Mouse (Mus musculus) CH12.LX (cell line): Measurements from ENCODE around the gene Snai1. TPM values are rescaled to one million over a fixed set of nuclear protein-coding genes. Genes with fewer than 3 reads are reported as not detected.
A peak's percentile ranks its signal among the peaks of the same experiment; 100 is the strongest.

Experiments used
- DNase-seq: peaks from one replicate; pipeline ENCODE4 v3.0.0-alpha.2; 2013; ENCODE audit errors: extremely low read depth
- H3K27ac ChIP-seq: 2 replicates; pipeline ENCODE4 v1.5.1; 2012; ENCODE audit warnings: low read depth, mild to moderate bottlenecking, control low read depth, moderate library complexity; ENCODE audit not compliant: insufficient read depth
- H3K27me3 ChIP-seq: replicated peaks from 2 replicates; pipeline ENCODE3; 2012; ENCODE audit warnings: inconsistent platforms
- H3K36me3 ChIP-seq, 2 experiments: replicated peaks in 1 of 2; 2 replicates each; pipeline versions ENCODE3 to v1.6.1; 2012; ENCODE audit warnings: inconsistent platforms in 1 of 2, low read length in 1 of 2, mild to moderate bottlenecking in 1 of 2, mixed read lengths in 1 of 2, moderate library complexity in 1 of 2; ENCODE audit not compliant: control insufficient read depth in 1 of 2, insufficient read depth in 1 of 2
- H3K4me1 ChIP-seq, 2 experiments: 2 replicates each; pipeline ENCODE4 v1.6.1; 2012; ENCODE audit warnings: inconsistent platforms in 1 of 2, moderate library complexity in 1 of 2; ENCODE audit not compliant: insufficient read depth in 2 of 2, control insufficient read depth in 1 of 2
- H3K4me2 ChIP-seq: 2 replicates; pipeline ENCODE4 v1.6.1; 2012; ENCODE audit warnings: low read depth, mild to moderate bottlenecking, control low read depth; ENCODE audit not compliant: poor library complexity, insufficient read depth, severe bottlenecking
- H3K4me3 ChIP-seq, 3 experiments: fragments of 150-350 bp in 1 of 3; sonication (generic) in 1 of 3; replicated peaks in 1 of 3; 2 replicates each; pipeline versions ENCODE3 to v1.5.1; 2011 to 2012; ENCODE audit warnings: low read depth in 2 of 3, low read length in 2 of 3, mild to moderate bottlenecking in 2 of 3, moderate library complexity in 2 of 3, control low read depth in 1 of 3, improper control_type of control experiment in 1 of 3, inconsistent platforms in 1 of 3, mixed read lengths in 1 of 3; ENCODE audit not compliant: poor library complexity in 1 of 3
- H3K79me2 ChIP-seq: replicated peaks from 2 replicates; pipeline ENCODE4 v1.6.1; 2012; ENCODE audit warnings: mild to moderate bottlenecking, moderate library complexity; ENCODE audit not compliant: control insufficient read depth, poor library complexity, insufficient read depth, severe bottlenecking; ENCODE audit errors: extremely low read depth
- H3K9ac ChIP-seq: 2 replicates; pipeline ENCODE4 v1.6.1; 2012; ENCODE audit warnings: low read depth, mild to moderate bottlenecking, control low read depth, moderate library complexity; ENCODE audit not compliant: insufficient read depth
- H3K9me3 ChIP-seq: replicated peaks from 2 replicates; pipeline ENCODE3; 2012; ENCODE audit warnings: low read length, inconsistent platforms, mixed read lengths
- BHLHE40 ChIP-seq: IDR thresholded peaks from 2 replicates; pipeline ENCODE4 v1.6.1; 2011; ENCODE audit warnings: mild to moderate bottlenecking, low read depth, low read length, improper control_type of control experiment
- MAFK ChIP-seq: IDR thresholded peaks from 2 replicates; pipeline ENCODE4 v1.6.1; 2011; ENCODE audit warnings: low read length, improper control_type of control experiment; ENCODE audit not compliant: insufficient replicate concordance
- MYC ChIP-seq: IDR thresholded peaks from 2 replicates; pipeline ENCODE4 v1.6.1; 2011; ENCODE audit warnings: low read depth, mild to moderate bottlenecking, improper control_type of control experiment, low read length
- SIN3A ChIP-seq: IDR thresholded peaks from 2 replicates; pipeline ENCODE4 v1.6.1; 2012; ENCODE audit warnings: low read length, improper control_type of control experiment, inconsistent platforms
- TCF12 ChIP-seq: IDR thresholded peaks from 2 replicates; pipeline ENCODE4 v1.6.1; 2014; ENCODE audit warnings: low read depth, mild to moderate bottlenecking, inconsistent platforms, low read length, improper control_type of control experiment
- ZKSCAN1 ChIP-seq: IDR thresholded peaks from 2 replicates; pipeline ENCODE4 v1.6.1; 2012; ENCODE audit warnings: low read depth, inconsistent platforms, low read length, improper control_type of control experiment, borderline replicate concordance
- ZNF384 ChIP-seq: IDR thresholded peaks from 2 replicates; pipeline ENCODE4 v1.6.1; 2012; ENCODE audit warnings: low read depth, low read length, improper control_type of control experiment, inconsistent platforms
- dilution Hi-C: fragments of 300-500 bp; cut with MboI; formaldehyde crosslinking; loops from 2 replicates; pipeline ENCODE4 v1.14.3; 2020; ENCODE audit warnings: low sequenced_read_pairs; ENCODE audit not compliant: extremely low pct_unique_long_range_greater_than_20kb, extremely low pct_ligation_motif_present
- in situ Hi-C: fragments of 300-500 bp; cut with MboI; formaldehyde crosslinking; loops from 3 replicates; pipeline ENCODE4 v1.14.3; 2019; ENCODE audit warnings: low sequenced_read_pairs, low pct_ligation_motif_present, low pct_unique_long_range_greater_than_20kb, mixed read lengths
- polyA plus RNA-seq: library from polyadenylated mRNA; unstranded; fragments of >175 nt; gene quantifications from 2 replicates; pipeline ENCODE4 v1.2.1, GENCODE M21; 2012; ENCODE audit warnings: low read depth; ENCODE audit not compliant: insufficient read length
- total RNA-seq, 2 experiments: library from RNA; depleted of rRNA; stranded (reverse); fragments of 300-350 nt in 1 of 2; fragments of >200 nt in 1 of 2; gene quantifications; 2 replicates each; pipeline ENCODE4 v1.2.3; 2012 to 2014

Gene Snai1
- total and polyA plus RNA-seq, 3 experiments, result 1.6 to 12.6 (median 3.1) TPM

- no peak for DNase-seq
- H3K4me3 ChIP-seq, result peak overlapping the region; percentile 54 to 79 (median 61)
- in situ Hi-C loops, result loop anchor here (10.0 kb wide), 1 partner anchor 366 kb away; no protein-coding TSS in a partner anchor
- H3K27me3 ChIP-seq, result no peaks in the 10 kb centered on the region
- peaks cover 19 to 50% of the 10 kb centered on the region in 2 experiments for H3K36me3 ChIP-seq
- dilution Hi-C loops, result no loop called here
- H3K4me2 ChIP-seq, result peak overlapping the region; percentile 73
- peaks cover 18 to 57% of the 10 kb centered on the region in 2 experiments for H3K4me1 ChIP-seq
- H3K79me2 ChIP-seq, result peaks cover 7% of the 10 kb centered on the region
- no peaks in the 10 kb centered on the region for H3K9me3 ChIP-seq
- TF ChIP-seq SIN3A (peak; percentile 14; the same call in 1 of the 2 replicates), BHLHE40 (no peak)
- H3K27ac ChIP-seq, result no peak overlapping the region
- H3K9ac ChIP-seq, result peak overlapping the region; percentile 81
Observed at GRCm38 (mm10) chr2:167538671-167539306, 794 bp downstream of the Snai1 start.

GRCm38 (mm10) chr2:167539536-167540476 is 1.8 kb downstream of the Snai1 start:
- DNase-seq, result no peak
- peaks cover 19 to 53% of the 10 kb centered on the region in 2 experiments for H3K36me3 ChIP-seq
- in situ Hi-C loops, result loop anchor here (10.0 kb wide), 1 partner anchor 365 kb away; no protein-coding TSS in a partner anchor
- no peak overlapping the region for H3K9ac ChIP-seq
- TF ChIP-seq MYC, result 0 out of 2 replicates have a peak, but pooled peaks have one; percentile 23
- TF ChIP-seq MAFK, result no peak
- TF ChIP-seq TCF12, result no peak
- peak; percentile 65 for TF ChIP-seq ZNF384
- dilution Hi-C loops, result no loop called here
- H3K79me2 ChIP-seq, result peaks cover 7% of the 10 kb centered on the region
- H3K27me3 ChIP-seq, result no peaks in the 10 kb centered on the region
- peak overlapping the region; percentile 73; the same call in 1 of the 2 replicates for H3K4me2 ChIP-seq
- peak overlapping the region; percentile 54 to 79 (median 61) for H3K4me3 ChIP-seq
- no peaks in the 10 kb centered on the region for H3K9me3 ChIP-seq
- peaks cover 18 to 64% of the 10 kb centered on the region in 2 experiments for H3K4me1 ChIP-seq
- no peak overlapping the region for H3K27ac ChIP-seq

- in situ Hi-C loops, result no loop called here
- H3K27me3 ChIP-seq, result no peaks in the 10 kb centered on the region
- peaks cover 18 to 64% of the 10 kb centered on the region in 2 experiments for H3K4me1 ChIP-seq
- no peak overlapping the region for H3K27ac ChIP-seq
- no peak for DNase-seq
- H3K4me3 ChIP-seq, result peak overlapping the region in 2 of 3 experiments; percentile 27 to 79
- no peak overlapping the region for H3K4me2 ChIP-seq
- H3K79me2 ChIP-seq, result peaks cover 7% of the 10 kb centered on the region
- TF ChIP-seq ZKSCAN1 (peak; percentile 39; the same call in 1 of the 2 replicates), BHLHE40 (no peak)
- dilution Hi-C loops, result no loop called here
- H3K9ac ChIP-seq, result no peak overlapping the region
- peaks cover 19 to 53% of the 10 kb centered on the region in 2 experiments for H3K36me3 ChIP-seq
- H3K9me3 ChIP-seq, result no peaks in the 10 kb centered on the region
Observed at GRCm38 (mm10) chr2:167540477-167541110, 2.6 kb downstream of the Snai1 start.
